Mouse (Mus musculus): ENCODE data around the gene Rnf10. TPM values are rescaled to one million over a fixed set of nuclear protein-coding genes. Genes with fewer than 3 reads are reported as not detected.
A peak's percentile ranks its signal among the peaks of the same experiment; 100 is the strongest.

Rnf10 gene
- polyA plus RNA-seq, 1 experiment, result 180 TPM

- H3K9ac ChIP-seq (ENCODE audit: low read depth, poor library complexity, severe bottlenecking), result peak within 1 kb of the TSS; percentile 57
- no peak within 1 kb of the TSS for H3K27ac ChIP-seq (ENCODE audit: insufficient read depth, low read length)
- no peaks in the 10 kb centered on the region for H3K27me3 ChIP-seq (ENCODE audit: control insufficient read depth, insufficient read depth, low read length, poor library complexity, severe bottlenecking)
- peaks cover 2% of the 10 kb centered on the region for H3K4me1 ChIP-seq (ENCODE audit: control insufficient read depth, insufficient read depth, low read length)
- no peaks in the 10 kb centered on the region for H3K9me3 ChIP-seq (replicated peaks; ENCODE audit: control insufficient read depth, insufficient read depth, low read length, poor library complexity, severe bottlenecking)
- TF ChIP-seq CTCF (IDR thresholded peaks at IDR 0.05; ENCODE audit: low read depth, low read length) (peak; percentile 93), POLR2A (IDR thresholded peaks at IDR 0.05; ENCODE audit: insufficient read depth, low read length) (no peak)
- peaks cover 12% of the 10 kb centered on the region for H3K36me3 ChIP-seq (ENCODE audit: control insufficient read depth, insufficient read depth, low read length, poor library complexity, severe bottlenecking)
- H3K4me3 ChIP-seq (ENCODE audit: low read depth, low read length), result peak within 1 kb of the TSS; percentile 62
Observed at GRCm38 (mm10) chr5:115235786-115236263, 36.9 kb downstream of the Rnf10 start, which contains the start of gene Pop5. Pop5 (plus strand) TSS chr5:115235836.

GRCm38 (mm10) chr5:115235323-115235771 lies 37.4 kb downstream of the Rnf10 start:
- peaks cover 7% of the 10 kb centered on the region for H3K36me3 ChIP-seq (ENCODE audit: control insufficient read depth, insufficient read depth, low read length, poor library complexity, severe bottlenecking)
- H3K4me3 ChIP-seq (ENCODE audit: low read depth, low read length), result peak overlapping the region; percentile 62
- TF ChIP-seq CTCF (IDR thresholded peaks at IDR 0.05; ENCODE audit: low read depth, low read length) (no peak), POLR2A (IDR thresholded peaks at IDR 0.05; ENCODE audit: insufficient read depth, low read length) (no peak), EP300 (IDR thresholded peaks at IDR 0.05; ENCODE audit: insufficient read depth, low read depth, low read length) (no peak)
- H3K9ac ChIP-seq (ENCODE audit: low read depth, poor library complexity, severe bottlenecking), result peak overlapping the region; percentile 57
- peaks cover 2% of the 10 kb centered on the region for H3K4me1 ChIP-seq (ENCODE audit: control insufficient read depth, insufficient read depth, low read length)
- H3K27ac ChIP-seq (ENCODE audit: insufficient read depth, low read length), result no peak overlapping the region
- H3K9me3 ChIP-seq (replicated peaks; ENCODE audit: control insufficient read depth, insufficient read depth, low read length, poor library complexity, severe bottlenecking), result no peaks in the 10 kb centered on the region
- no peaks in the 10 kb centered on the region for H3K27me3 ChIP-seq (ENCODE audit: control insufficient read depth, insufficient read depth, low read length, poor library complexity, severe bottlenecking)

- H3K4me3 ChIP-seq (ENCODE audit: low read depth, low read length), result no peak overlapping the region
- no peaks in the 10 kb centered on the region for H3K9me3 ChIP-seq (replicated peaks; ENCODE audit: control insufficient read depth, insufficient read depth, low read length, poor library complexity, severe bottlenecking)
- no peak overlapping the region for H3K27ac ChIP-seq (ENCODE audit: insufficient read depth, low read length)
- 0 out of 2 replicates have a peak overlapping the region, but pooled peaks have one; percentile 57 for H3K9ac ChIP-seq (ENCODE audit: low read depth, poor library complexity, severe bottlenecking)
- H3K27me3 ChIP-seq (ENCODE audit: control insufficient read depth, insufficient read depth, low read length, poor library complexity, severe bottlenecking), result no peaks in the 10 kb centered on the region
- no peaks in the 10 kb centered on the region for H3K36me3 ChIP-seq (ENCODE audit: control insufficient read depth, insufficient read depth, low read length, poor library complexity, severe bottlenecking)
- H3K4me1 ChIP-seq (ENCODE audit: control insufficient read depth, insufficient read depth, low read length), result peaks cover 2% of the 10 kb centered on the region
- TF ChIP-seq POLR2A (IDR thresholded peaks at IDR 0.05; ENCODE audit: insufficient read depth, low read length) (no peak), CTCF (IDR thresholded peaks at IDR 0.05; ENCODE audit: low read depth, low read length) (no peak), EP300 (IDR thresholded peaks at IDR 0.05; ENCODE audit: insufficient read depth, low read depth, low read length) (no peak)
Observed at GRCm38 (mm10) chr5:115234519-115234918, 38.2 kb downstream of the Rnf10 start.

GRCm38 (mm10) chr5:115233031-115233780 lies 39.5 kb downstream of the Rnf10 start:
- Histone ChIP-seq H3K27ac (ENCODE audit: insufficient read depth, low read length) (no peak overlapping the region), H3K4me1 (ENCODE audit: control insufficient read depth, insufficient read depth, low read length) (peaks cover 2% of the 10 kb centered on the region), H3K9me3 (replicated peaks; ENCODE audit: control insufficient read depth, insufficient read depth, low read length, poor library complexity, severe bottlenecking) (no peaks in the 10 kb centered on the region), H3K27me3 (ENCODE audit: control insufficient read depth, insufficient read depth, low read length, poor library complexity, severe bottlenecking) (no peaks in the 10 kb centered on the region), H3K36me3 (ENCODE audit: control insufficient read depth, insufficient read depth, low read length, poor library complexity, severe bottlenecking) (no peaks in the 10 kb centered on the region), H3K9ac (ENCODE audit: low read depth, poor library complexity, severe bottlenecking) (no peak overlapping the region), H3K4me3 (ENCODE audit: low read depth, low read length) (no peak overlapping the region)
- TF ChIP-seq CTCF (IDR thresholded peaks at IDR 0.05; ENCODE audit: low read depth, low read length) (peak; percentile 5), POLR2A (IDR thresholded peaks at IDR 0.05; ENCODE audit: insufficient read depth, low read length) (no peak), EP300 (IDR thresholded peaks at IDR 0.05; ENCODE audit: insufficient read depth, low read depth, low read length) (no peak)

- no peak overlapping the region for H3K4me3 ChIP-seq (ENCODE audit: low read depth, low read length)
- no peak for TF ChIP-seq CTCF (IDR thresholded peaks at IDR 0.05; ENCODE audit: low read depth, low read length)
- TF ChIP-seq EP300 (IDR thresholded peaks at IDR 0.05; ENCODE audit: insufficient read depth, low read depth, low read length), result no peak
- TF ChIP-seq POLR2A (IDR thresholded peaks at IDR 0.05; ENCODE audit: insufficient read depth, low read length), result no peak
- 0 out of 2 replicates have a peak overlapping the region, but pooled peaks have one; percentile 5 for H3K9ac ChIP-seq (ENCODE audit: low read depth, poor library complexity, severe bottlenecking)
- no peaks in the 10 kb centered on the region for H3K36me3 ChIP-seq (ENCODE audit: control insufficient read depth, insufficient read depth, low read length, poor library complexity, severe bottlenecking)
- no peak overlapping the region for H3K27ac ChIP-seq (ENCODE audit: insufficient read depth, low read length)
- no peaks in the 10 kb centered on the region for H3K27me3 ChIP-seq (ENCODE audit: control insufficient read depth, insufficient read depth, low read length, poor library complexity, severe bottlenecking)
- H3K9me3 ChIP-seq (replicated peaks; ENCODE audit: control insufficient read depth, insufficient read depth, low read length, poor library complexity, severe bottlenecking), result no peaks in the 10 kb centered on the region
- peaks cover 2% of the 10 kb centered on the region for H3K4me1 ChIP-seq (ENCODE audit: control insufficient read depth, insufficient read depth, low read length)
Observed at GRCm38 (mm10) chr5:115232516-115232915, 40.2 kb downstream of the Rnf10 start.

GRCm38 (mm10) chr5:115231552-115232120 lies 41.1 kb downstream of the Rnf10 start:
- no peak for TF ChIP-seq POLR2A (IDR thresholded peaks at IDR 0.05; ENCODE audit: insufficient read depth, low read length)
- no peak for TF ChIP-seq EP300 (IDR thresholded peaks at IDR 0.05; ENCODE audit: insufficient read depth, low read depth, low read length)
- no peak for TF ChIP-seq CTCF (IDR thresholded peaks at IDR 0.05; ENCODE audit: low read depth, low read length)
- peak overlapping the region; percentile 27 for H3K4me3 ChIP-seq (ENCODE audit: low read depth, low read length)
- H3K4me1 ChIP-seq (ENCODE audit: control insufficient read depth, insufficient read depth, low read length), result peaks cover 2% of the 10 kb centered on the region
- no peaks in the 10 kb centered on the region for H3K9me3 ChIP-seq (replicated peaks; ENCODE audit: control insufficient read depth, insufficient read depth, low read length, poor library complexity, severe bottlenecking)
- H3K36me3 ChIP-seq (ENCODE audit: control insufficient read depth, insufficient read depth, low read length, poor library complexity, severe bottlenecking), result no peaks in the 10 kb centered on the region
- H3K27me3 ChIP-seq (ENCODE audit: control insufficient read depth, insufficient read depth, low read length, poor library complexity, severe bottlenecking), result no peaks in the 10 kb centered on the region
- peak overlapping the region; percentile 5 for H3K9ac ChIP-seq (ENCODE audit: low read depth, poor library complexity, severe bottlenecking)
- H3K27ac ChIP-seq (ENCODE audit: insufficient read depth, low read length), result no peak overlapping the region
